Mouse (Mus musculus) activated CD4-positive, CD25-positive, alpha-beta regulatory T cell, adult 4 months (primary cell): ENCODE results near the gene Wdr17. TPM values are rescaled to one million over a fixed set of nuclear protein-coding genes. Genes with fewer than 3 reads are reported as not detected.

ENCODE experiments used
- ATAC-seq: one replicate; pipeline ENCODE4 v1.8.0; 2017
- polyA plus RNA-seq, 2 experiments: library from polyadenylated mRNA; unstranded; fragments of 100-300 nt; shearing (Covaris generic); gene quantifications; one replicate each; pipeline ENCODE4 v1.2.1; 2017

Wdr17 gene
- polyA plus RNA-seq, 2 experiments from 2014 or later = 1.1 TPM; not detected in 1

DNA sequence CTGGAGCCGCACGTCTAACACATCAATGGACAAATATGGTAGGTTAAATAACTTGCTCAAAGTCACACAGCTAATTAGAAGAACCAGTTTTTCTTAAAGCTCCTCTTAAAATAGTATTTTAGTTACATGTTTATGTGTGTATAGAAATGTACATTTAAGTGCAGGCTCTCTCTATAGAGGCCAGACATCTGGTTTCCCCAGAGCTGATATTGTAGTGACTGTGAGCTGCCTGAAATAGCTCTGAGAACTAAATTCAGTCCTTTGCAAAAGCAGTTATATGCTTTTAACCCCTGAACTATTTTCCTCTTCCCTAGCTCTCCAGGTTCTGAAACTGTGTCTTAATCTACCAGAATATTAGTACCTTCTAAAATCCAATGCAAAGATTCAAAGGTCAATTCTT, 289.6 kb downstream of the Wdr17 start:
- ATAC-seq = no peak

DNA sequence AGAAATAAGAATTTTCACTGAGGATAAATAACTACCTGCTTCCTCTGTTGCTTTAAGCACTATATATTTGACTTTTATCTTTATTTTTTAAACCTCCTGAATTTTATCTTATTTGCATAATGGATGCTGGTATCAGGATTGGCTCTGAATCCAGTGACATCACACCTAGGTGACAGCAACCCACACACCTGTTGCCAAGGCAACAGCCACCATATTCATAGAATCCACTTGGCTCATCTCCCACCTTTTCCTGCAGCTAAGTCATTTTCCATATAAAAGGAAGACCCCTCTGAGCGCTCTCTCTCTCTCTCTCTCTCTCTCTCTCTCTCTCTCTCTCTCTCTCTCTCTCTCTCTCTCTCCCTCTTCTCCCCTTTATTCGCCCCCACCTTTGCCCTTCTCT, 290.0 kb downstream of the Wdr17 start:
- no peak for ATAC-seq

DNA sequence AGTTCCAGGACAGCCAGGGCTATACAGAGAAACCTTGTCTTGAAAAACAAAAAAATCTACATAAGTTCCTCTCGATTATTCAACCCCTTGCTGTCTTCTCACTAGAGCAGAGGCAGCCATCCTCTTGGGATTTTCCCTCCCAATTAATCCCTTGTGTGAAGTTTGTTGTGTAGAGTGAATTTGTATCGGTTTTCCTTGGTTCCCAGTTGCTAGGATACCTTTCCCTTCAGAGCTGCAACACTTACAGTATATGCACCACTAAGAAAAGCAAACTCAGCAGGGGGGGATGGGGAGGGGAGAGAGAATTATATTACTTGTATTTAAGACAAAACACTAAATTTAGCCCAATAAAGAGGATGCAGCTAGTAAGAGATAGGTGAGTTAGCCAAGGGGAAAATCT, 290.9 kb downstream of the Wdr17 start:
- no peak for ATAC-seq

DNA sequence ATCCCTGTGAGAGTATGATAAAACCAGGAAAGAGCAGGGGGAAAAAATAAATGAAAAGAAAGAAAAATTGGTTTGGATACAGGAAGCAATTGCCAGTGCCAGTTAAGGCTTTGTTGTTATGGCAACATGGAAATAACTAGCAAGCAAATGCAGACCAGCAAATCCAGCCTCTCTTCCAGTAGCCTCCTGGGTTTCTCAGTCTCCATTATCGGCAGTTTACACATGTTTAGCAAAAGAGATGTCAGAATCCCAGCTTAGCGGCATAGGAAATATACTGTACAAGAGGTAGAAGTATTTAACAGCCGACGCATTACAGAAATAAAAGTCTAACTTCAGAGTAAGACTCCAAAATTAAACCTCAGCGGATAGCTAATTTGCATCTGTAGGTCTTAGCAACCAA, 292.4 kb downstream of the Wdr17 start:
- ATAC-seq = no peak

DNA sequence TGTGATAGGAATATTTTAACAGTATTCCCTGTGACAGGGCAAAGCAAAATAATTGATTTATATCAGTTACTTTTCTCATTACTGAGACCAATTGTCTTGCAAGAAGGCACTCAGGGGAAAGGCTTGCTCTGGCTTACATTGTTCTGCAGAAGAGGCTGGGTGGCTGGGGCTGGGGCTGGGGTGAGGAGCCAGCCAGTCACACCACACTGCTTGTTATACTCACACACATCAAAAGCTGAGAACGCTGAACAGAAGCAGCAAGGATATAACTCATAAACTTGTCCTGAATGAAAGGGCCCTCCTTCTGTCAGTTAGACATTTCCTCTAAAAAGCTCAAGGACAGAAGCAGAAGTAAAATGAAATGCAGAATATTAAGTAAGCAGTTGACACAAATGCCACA, 304.1 kb downstream of the Wdr17 start:
- no peak for ATAC-seq

DNA sequence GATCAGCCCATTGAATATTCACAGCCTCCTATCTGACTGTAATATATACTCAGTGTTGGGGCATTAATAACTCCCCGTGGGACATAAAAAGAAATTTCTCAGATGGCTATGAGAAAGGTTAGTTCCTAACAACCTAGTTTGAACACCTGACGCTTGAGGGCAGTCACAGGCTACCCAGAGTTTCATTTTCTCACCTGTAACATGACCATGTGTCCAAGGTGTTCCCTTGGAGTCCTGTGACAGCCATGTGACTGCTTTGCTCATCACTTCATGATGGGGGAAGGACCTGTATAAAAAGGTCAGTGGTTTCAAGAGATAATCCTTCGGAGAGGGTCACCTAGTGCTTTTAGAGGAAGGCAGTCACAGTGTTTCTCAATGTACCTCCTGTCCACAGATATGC, 305.5 kb downstream of the Wdr17 start:
- ATAC-seq = no peak

Other genes starting within 250 kb of the Wdr17 start
- under 1 TPM in 1 of 2 experiments, not detected in 1; 0.23 TPM for gene Gpm6a, start 67.7 kb upstream of the Wdr17 start, polyA plus RNA-seq